Mouse (Mus musculus) inflammation-experienced regulatory T-cells, adult 16 weeks (primary cell): Measurements from ENCODE around the gene Gm45753. TPM values are rescaled to one million over a fixed set of nuclear protein-coding genes. Genes with fewer than 3 reads are reported as not detected.

Source experiments
- polyA plus RNA-seq: library from polyadenylated mRNA; unstranded; fragments of 100-300 nt; shearing (Covaris generic); gene quantifications from one replicate; pipeline ENCODE4 v1.2.1, GENCODE M21; 2017

Gm45753 gene
- not detected for polyA plus RNA-seq

GRCm38 (mm10) chr8:45308366-45308765 lies at the start of gene Gm45753:
Gene Gm45753 (minus strand): TSS chr8:45308466.

GRCm38 (mm10) chr8:45332685-45333409 lies 24.6 kb upstream of the Gm45753 start, which contains the start of gene Cyp4v3:
Gene Cyp4v3 (minus strand): TSS chr8:45333216.

GRCm38 (mm10) chr8:45294687-45295086 lies 13.6 kb downstream of the Gm45753 start, which contains the start of gene Klkb1:
Gene Klkb1 (minus strand): TSS chr8:45294859.

GRCm38 (mm10) chr8:45261920-45262319 lies 46.3 kb downstream of the Gm45753 start, which contains the start of gene F11:
Gene F11 (minus strand): TSS chr8:45262031.

Other genes starting within 250 kb of the Gm45753 start
- not detected for gene Mtnr1a, start 239.3 kb downstream of the Gm45753 start, polyA plus RNA-seq
- gene F11, start 46.4 kb downstream of the Gm45753 start, polyA plus RNA-seq, result not detected
- gene Klkb1, start 13.6 kb downstream of the Gm45753 start, polyA plus RNA-seq, result not detected
- gene Cyp4v3, start 24.8 kb upstream of the Gm45753 start, polyA plus RNA-seq, result 25.1 TPM
- gene Fam149a, start 73.8 kb upstream of the Gm45753 start, polyA plus RNA-seq, result 0.06 TPM
- gene Tlr3, start 102.6 kb upstream of the Gm45753 start, polyA plus RNA-seq, result 0.88 TPM
- 0.29 TPM for gene Sorbs2, start 199.3 kb upstream of the Gm45753 start, polyA plus RNA-seq